Mouse (Mus musculus) neutrophil, adult 65 days (primary cell): ENCODE results near the gene Adh7. TPM values are rescaled to one million over a fixed set of nuclear protein-coding genes. Genes with fewer than 3 reads are reported as not detected.

Source experiments
- total RNA-seq: library from RNA; stranded (reverse); gene quantifications from 2 replicates; pipeline ENCODE4 v1.2.4, GENCODE M21; 2023

Adh7 gene
- total RNA-seq = not detected in 2 replicates

DNA sequence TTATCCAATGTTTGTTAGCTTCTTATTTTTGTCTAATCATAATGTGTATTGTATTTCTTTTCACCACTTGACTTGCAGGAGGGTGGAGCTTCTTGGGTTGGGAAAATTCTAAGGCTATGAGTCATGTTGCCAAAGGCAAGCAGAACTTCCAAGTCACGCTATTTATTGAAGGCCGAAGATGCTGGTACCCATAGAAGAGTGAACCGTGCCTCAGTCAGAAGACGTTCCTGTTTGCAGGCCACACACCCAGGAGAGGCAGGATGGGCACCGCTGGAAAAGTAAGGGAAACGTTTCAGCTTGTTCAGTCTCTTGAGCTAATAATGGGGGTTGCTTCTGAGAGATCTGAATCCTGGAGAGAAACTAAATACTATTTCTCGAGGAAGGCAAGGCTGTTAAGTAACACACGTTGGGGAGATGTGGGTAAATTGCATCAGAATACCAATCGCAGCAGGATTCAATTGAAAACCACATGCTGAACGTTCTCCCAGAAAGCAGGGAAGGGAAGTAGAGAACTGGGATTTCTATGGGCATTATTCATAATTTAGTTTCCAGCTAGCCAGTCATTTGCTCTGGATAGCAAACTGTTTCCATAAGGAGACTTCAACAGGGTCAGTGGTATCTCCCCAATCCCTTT lies at the start of gene Adh7:
TSS of gene Adh7 (plus strand) at position 130 of the 634 bp plus-strand sequence.

GRCm38 (mm10) chr3:138193683-138194302 lies 23.8 kb upstream of the Adh7 start, which contains the start of gene 4930579F01Rik:
4930579F01Rik (minus strand) TSS chr3:138193825.

GRCm38 (mm10) chr3:138260721-138261669 lies 43.4 kb downstream of the Adh7 start, which contains the start of gene Adh1:
Adh1 (plus strand) TSS chr3:138260991.

Other genes with a start within 250 kb of the Adh7 start
- 55.8 and 73.6 TPM in 2 replicates for gene Dapp1, start 236.2 kb upstream of the Adh7 start, total RNA-seq
- gene 1110002E22Rik, start 152.7 kb upstream of the Adh7 start, total RNA-seq = not detected in 2 replicates
- gene Gm5105, start 150.4 kb upstream of the Adh7 start, total RNA-seq = not detected in 2 replicates
- gene Trmt10a, start 74.3 kb upstream of the Adh7 start, total RNA-seq = 2.3 and 2.4 TPM in 2 replicates
- gene Mttp, start 72.8 kb upstream of the Adh7 start, total RNA-seq = 0.47 and 0.79 TPM in 2 replicates
- gene 4930579F01Rik, start 23.9 kb upstream of the Adh7 start, total RNA-seq = not detected in 2 replicates
- gene Adh1, start 43.2 kb downstream of the Adh7 start, total RNA-seq = not detected in 2 replicates
- gene Adh6a, start 95.5 kb downstream of the Adh7 start, total RNA-seq = not detected in 2 replicates
- not detected in 2 replicates for gene Adh6b, start 124.0 kb downstream of the Adh7 start, total RNA-seq
- gene Adh4, start 197.7 kb downstream of the Adh7 start, total RNA-seq = not detected in 2 replicates
- 31.3 and 33.4 TPM in 2 replicates for gene Adh5, start 225.3 kb downstream of the Adh7 start, total RNA-seq